Mouse (Mus musculus) MEL-GATA-1-ER (cell line): ENCODE measurements around the gene Osbp2.

Source experiments
- DNase-seq: peaks from one replicate; pipeline ENCODE4 v3.0.0-alpha.2; 2012; ENCODE audit warnings: low read depth; ENCODE audit errors: extremely low read depth

The Osbp2 gene

GRCm38 (mm10) chr11:3710203-3710602 lies 153.5 kb downstream of the Osbp2 start:
- no peak for DNase-seq

GRCm38 (mm10) chr11:3707057-3707456 lies 156.6 kb downstream of the Osbp2 start:
- DNase-seq, result no peak

GRCm38 (mm10) chr11:3704404-3704803 lies 159.3 kb downstream of the Osbp2 start:
- no peak for DNase-seq

- no peak for DNase-seq
These were observed 160.4 kb downstream of the Osbp2 start for GRCm38 (mm10) chr11:3703089-3703992.

GRCm38 (mm10) chr11:3697441-3697840 lies 166.3 kb downstream of the Osbp2 start:
- no peak for DNase-seq

- DNase-seq, result no peak
These were observed 167.6 kb downstream of the Osbp2 start for GRCm38 (mm10) chr11:3696086-3696616.

- no peak for DNase-seq
These were observed 172.0 kb downstream of the Osbp2 start for GRCm38 (mm10) chr11:3691746-3692145.

- DNase-seq, result no peak
These were observed 176.8 kb downstream of the Osbp2 start for GRCm38 (mm10) chr11:3686885-3687284.

- no peak for DNase-seq
These were observed 177.4 kb downstream of the Osbp2 start for GRCm38 (mm10) chr11:3686318-3686717.

GRCm38 (mm10) chr11:3685431-3685830 lies 178.3 kb downstream of the Osbp2 start:
- DNase-seq, result no peak

GRCm38 (mm10) chr11:3684723-3685430 lies 178.8 kb downstream of the Osbp2 start:
- no peak for DNase-seq

- DNase-seq, result no peak
These were observed 179.5 kb downstream of the Osbp2 start for GRCm38 (mm10) chr11:3684232-3684631.

- no peak for DNase-seq
These were observed 180.0 kb downstream of the Osbp2 start for GRCm38 (mm10) chr11:3683696-3684095.

- DNase-seq, result no peak
These were observed 183.9 kb downstream of the Osbp2 start for GRCm38 (mm10) chr11:3679771-3680170.

- no peak for DNase-seq
These were observed 186.5 kb downstream of the Osbp2 start for GRCm38 (mm10) chr11:3677204-3677603.

GRCm38 (mm10) chr11:3676423-3676822 lies 187.3 kb downstream of the Osbp2 start:
- DNase-seq, result no peak

- no peak for DNase-seq
These were observed 189.2 kb downstream of the Osbp2 start for GRCm38 (mm10) chr11:3674545-3674944.

GRCm38 (mm10) chr11:3671000-3671628 lies 192.6 kb downstream of the Osbp2 start:
- no peak for DNase-seq

- DNase-seq, result no peak
These were observed 193.9 kb downstream of the Osbp2 start for GRCm38 (mm10) chr11:3669849-3670248.

- DNase-seq, result no peak
These were observed 194.9 kb downstream of the Osbp2 start for GRCm38 (mm10) chr11:3668768-3669167.

- DNase-seq, result no peak
These were observed 196.2 kb downstream of the Osbp2 start for GRCm38 (mm10) chr11:3667506-3667905.

- no peak for DNase-seq
These were observed 201.7 kb downstream of the Osbp2 start for GRCm38 (mm10) chr11:3661964-3662363.
